Mouse (Mus musculus) duodenum, adult 2 months (tissue): ENCODE measurements around the gene Tmod2. TPM values are rescaled to one million over a fixed set of nuclear protein-coding genes. Genes with fewer than 3 reads are reported as not detected.

Experiments
- polyA plus RNA-seq: library from polyadenylated mRNA; depleted of rRNA; stranded (reverse); fragments of >200 nt; gene quantifications from 2 replicates; pipeline ENCODE4 v1.2.3, GENCODE M21; 2012; ENCODE audit warnings: low replicate concordance; rRNA removed

Gene Tmod2
- polyA plus RNA-seq, result 0.07 and 0.12 TPM in 2 replicates

DNA sequence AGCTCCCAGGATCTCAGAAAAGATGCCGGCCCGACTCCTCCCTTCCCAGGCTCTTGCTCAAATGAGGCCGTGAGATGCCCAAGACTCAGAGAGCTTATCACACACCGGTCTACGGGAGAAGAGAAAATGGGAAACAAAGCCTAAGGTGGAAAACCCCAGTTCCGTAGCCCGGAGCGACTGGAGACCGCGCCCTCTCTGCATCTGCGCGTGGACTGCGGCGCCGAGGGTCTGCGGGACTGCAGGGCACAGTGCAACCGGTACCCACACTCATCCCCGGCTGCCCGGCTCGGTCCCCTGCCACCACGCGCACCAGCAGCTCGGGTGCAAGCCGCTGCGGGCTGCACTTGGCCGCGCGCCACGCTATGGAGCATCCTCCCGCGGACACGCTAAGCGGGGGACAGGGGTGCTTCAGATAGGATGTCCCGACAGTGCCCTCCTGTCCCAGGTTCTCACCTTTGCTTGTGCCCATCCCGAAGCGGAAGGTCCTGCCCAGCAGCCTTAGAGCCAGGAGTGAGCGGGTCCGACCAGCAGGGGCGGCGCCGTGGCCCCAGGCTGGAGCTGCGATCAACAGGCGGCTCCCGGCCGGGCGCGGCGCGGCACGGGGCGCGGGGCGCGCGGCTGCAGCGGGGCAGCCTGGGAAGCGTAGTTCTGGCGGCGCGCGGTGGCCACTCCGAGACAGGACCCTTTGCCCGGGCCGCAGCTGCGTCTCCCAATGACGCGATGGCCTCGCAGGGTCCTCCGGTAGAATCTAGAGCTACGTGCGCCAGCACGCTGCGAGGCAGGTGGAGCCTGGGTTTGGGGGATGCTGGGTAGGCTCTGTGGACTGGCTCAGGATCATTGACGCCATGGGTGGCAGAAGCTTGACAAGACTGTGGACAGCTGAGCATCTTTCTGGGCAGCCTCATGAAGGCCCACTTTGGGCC lies at the start of gene Tmod2:
Gene Tmod2, minus strand, starts transcription at position 755 of the 923 bp plus-strand sequence.

DNA sequence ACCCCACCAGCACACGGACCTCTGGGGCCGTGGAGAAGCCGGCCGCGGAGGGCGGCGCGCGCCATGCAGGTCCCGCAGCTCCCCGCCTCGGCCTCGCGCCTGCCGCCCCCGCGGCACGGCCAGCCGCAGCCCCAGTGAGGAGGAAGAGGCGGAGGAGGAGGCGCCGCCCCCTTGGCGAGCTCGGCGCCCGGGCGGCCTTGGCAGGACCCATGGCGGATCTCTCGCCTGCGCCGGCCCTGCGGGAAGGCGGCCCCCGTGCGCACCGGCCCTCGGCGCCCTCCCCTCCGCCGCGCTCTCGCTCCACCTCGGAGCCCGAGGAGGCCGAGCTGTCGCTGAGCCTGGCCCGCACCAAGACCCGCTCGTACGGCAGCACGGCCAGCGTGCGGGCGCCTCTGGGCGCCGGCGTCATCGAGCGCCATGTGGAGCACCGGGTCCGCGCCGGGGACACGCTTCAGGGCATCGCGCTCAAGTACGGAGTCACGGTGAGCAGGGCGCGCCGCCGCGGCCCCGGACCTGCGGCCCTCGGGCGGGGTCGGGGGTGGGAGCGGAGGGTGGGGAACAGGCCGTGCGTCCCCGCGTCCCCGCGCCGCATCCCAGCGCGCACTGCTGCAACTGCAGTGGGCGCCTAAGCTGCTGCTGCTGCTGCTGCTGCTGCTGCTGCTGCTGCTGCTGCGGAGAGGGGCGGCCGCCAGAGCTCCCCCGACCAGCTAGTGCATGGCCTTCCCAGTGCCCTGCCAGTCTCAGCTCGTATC lies 14.6 kb upstream of the Tmod2 start, which contains the start of gene Lysmd2:
Gene Lysmd2, plus strand, starts transcription at position 186 of the 752 bp plus-strand sequence.

DNA sequence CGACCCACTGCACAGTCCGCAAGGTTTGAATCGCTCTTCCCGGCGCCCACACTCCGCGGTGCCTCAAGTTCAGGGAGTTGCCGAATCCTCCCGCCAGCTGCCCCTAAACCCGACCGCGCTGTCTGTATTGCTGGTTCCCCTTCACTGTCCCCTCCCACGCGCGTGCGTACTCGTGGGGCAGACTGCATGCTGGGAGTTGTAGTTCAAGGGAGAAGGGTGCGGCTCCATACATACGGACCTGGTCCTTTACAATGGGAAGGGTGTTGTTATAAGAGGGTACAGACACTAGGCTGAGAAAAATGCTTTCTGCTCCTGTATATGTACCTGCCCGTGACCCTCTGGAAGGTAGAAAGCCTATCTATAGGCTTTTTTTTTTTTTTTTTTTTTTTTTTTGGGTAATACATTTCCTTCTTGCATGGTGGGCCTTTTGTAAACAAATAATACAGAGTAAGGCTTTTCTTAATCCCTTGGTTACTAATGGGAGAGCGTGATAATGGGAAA lies 51.6 kb downstream of the Tmod2 start, which contains the start of gene Tmod3:
Gene Tmod3, minus strand, starts transcription at position 146 of the 501 bp plus-strand sequence.

Other genes with a start within 250 kb of the Tmod2 start
- 7.7 and 13.1 TPM in 2 replicates for gene Mapk6, start 201.3 kb downstream of the Tmod2 start, polyA plus RNA-seq
- gene Leo1, start 169.8 kb downstream of the Tmod2 start, polyA plus RNA-seq, result 1.3 TPM in 2 replicates
- gene Tmod3, start 51.7 kb downstream of the Tmod2 start, polyA plus RNA-seq, result 5.6 and 7.0 TPM in 2 replicates
- gene Lysmd2, start 14.4 kb upstream of the Tmod2 start, polyA plus RNA-seq, result 9.9 and 24.3 TPM in 2 replicates
- 1.9 and 15.9 TPM in 2 replicates for gene Scg3, start 72.7 kb upstream of the Tmod2 start, polyA plus RNA-seq
- gene Bmp5, start 164.0 kb upstream of the Tmod2 start, polyA plus RNA-seq, result 0.59 and 0.82 TPM in 2 replicates